Mouse (Mus musculus) ES-E14 (cell line): ENCODE data around the gene Csf2ra. TPM values are rescaled to one million over a fixed set of nuclear protein-coding genes. Genes with fewer than 3 reads are reported as not detected.
"Not testable (repeated sequence)": the region's sequence is repeated elsewhere in the genome, so short reads cannot be mapped to it uniquely, and the experiment has no call there.

ENCODE experiments used
- DNase-seq: peaks from one replicate; pipeline ENCODE4 v3.0.0-alpha.2; 2013; ENCODE audit warnings: low read depth, low spot score
- H3K27ac ChIP-seq: 2 replicates; pipeline ENCODE4 v1.5.1; 2012; ENCODE audit warnings: low read depth, mild to moderate bottlenecking, low read length, moderate library complexity, mixed read lengths; ENCODE audit not compliant: poor library complexity, insufficient read depth, severe bottlenecking
- H3K36me3 ChIP-seq: 2 replicates; pipeline ENCODE4 v1.6.1; 2012; ENCODE audit warnings: mild to moderate bottlenecking, low read length, moderate library complexity, mixed read lengths; ENCODE audit not compliant: control insufficient read depth, poor library complexity, insufficient read depth, severe bottlenecking
- H3K4me1 ChIP-seq, 2 experiments: fragments of 150-350 bp in 1 of 2; sonication (generic) in 1 of 2; 2 replicates each; pipeline ENCODE4 v1.6.1; 2012; ENCODE audit warnings: low read length in 2 of 2, mild to moderate bottlenecking in 1 of 2, mixed read lengths in 1 of 2; ENCODE audit not compliant: control insufficient read depth in 2 of 2, insufficient read depth in 2 of 2, poor library complexity in 1 of 2
- H3K4me3 ChIP-seq, 2 experiments: fragments of 150-350 bp in 1 of 2; sonication (generic) in 1 of 2; 2 replicates each; pipeline ENCODE4 v1.5.1; 2012; ENCODE audit warnings: low read length in 2 of 2, low read depth in 1 of 2, mild to moderate bottlenecking in 1 of 2, mixed read lengths in 1 of 2; ENCODE audit not compliant: insufficient read depth in 1 of 2, poor library complexity in 1 of 2, severe bottlenecking in 1 of 2
- H3K9ac ChIP-seq: 2 replicates; pipeline ENCODE4 v1.6.1; 2012; ENCODE audit warnings: low read depth, mild to moderate bottlenecking, low read length, mixed read lengths; ENCODE audit not compliant: poor library complexity, insufficient read depth, severe bottlenecking
- H3K9me3 ChIP-seq: fragments of 150-350 bp; sonication (generic); 2 replicates; pipeline ENCODE4 v1.6.1; 2012; ENCODE audit warnings: low read depth, mild to moderate bottlenecking, low read length; ENCODE audit not compliant: control insufficient read depth, insufficient read depth
- CHD2 ChIP-seq: IDR thresholded peaks from 2 replicates; pipeline ENCODE4 v1.6.1; 2014; ENCODE audit warnings: mild to moderate bottlenecking, low read depth, low read length, inconsistent platforms
- HCFC1 ChIP-seq: IDR thresholded peaks from 2 replicates; pipeline ENCODE4 v1.6.1; 2012; ENCODE audit warnings: low read length, inconsistent platforms, borderline replicate concordance; ENCODE audit not compliant: insufficient read depth
- MAFK ChIP-seq: IDR thresholded peaks from 2 replicates; pipeline ENCODE4 v1.6.1; 2014; ENCODE audit warnings: mild to moderate bottlenecking, low read depth, low read length, inconsistent platforms; ENCODE audit not compliant: insufficient read depth
- ZC3H11A ChIP-seq: IDR thresholded peaks from 2 replicates; pipeline ENCODE4 v1.6.1; 2012; ENCODE audit warnings: low read depth, mild to moderate bottlenecking, inconsistent platforms, low read length, borderline replicate concordance
- ZNF384 ChIP-seq: IDR thresholded peaks from 2 replicates; pipeline ENCODE4 v1.6.1; 2012; ENCODE audit warnings: low read depth, low read length, inconsistent platforms
- in situ Hi-C, 2 experiments: fragments of 600-800 bp; cut with MboI; formaldehyde crosslinking; loops; one replicate each; pipeline ENCODE4 v1.15.1; 2025; ENCODE audit warnings: low sequenced_read_pairs in 2 of 2, inconsistent platforms in 1 of 2; ENCODE audit not compliant: unreplicated experiment in 2 of 2
- total RNA-seq: library from RNA; depleted of rRNA; stranded (reverse); fragments of 300-350 nt; gene quantifications from 2 replicates; pipeline ENCODE4 v1.2.3, GENCODE M21; 2012

The Csf2ra gene
- total RNA-seq, 1 experiment = 17.3 TPM

GRCm38 (mm10) chr19:61261241-61261640, 33.0 kb upstream of the Csf2ra start:
- in situ Hi-C loops = no loop called here
- Histone ChIP-seq H3K36me3 (no peaks in the 10 kb centered on the region), H3K9me3 (no peaks in the 10 kb centered on the region), H3K27ac (no peak overlapping the region), H3K9ac (no peak overlapping the region), H3K4me3 (no peak overlapping the region), H3K4me1 (no peaks in the 10 kb centered on the region)
- DNase-seq = no peak
- TF ChIP-seq MAFK (no peak), CHD2 (no peak), ZC3H11A (no peak), ZNF384 (no peak), HCFC1 (no peak)

- in situ Hi-C loops = no loop called here
- Histone ChIP-seq H3K4me1 (no peaks in the 10 kb centered on the region), H3K9me3 (no peaks in the 10 kb centered on the region), H3K4me3 (peak overlapping the region; percentile 18 to 42; a peak in 2 of 4 replicates), H3K9ac (no peak overlapping the region), H3K27ac (no peak overlapping the region), H3K36me3 (no peaks in the 10 kb centered on the region)
- no peak for DNase-seq
- no peak for TF ChIP-seq ZNF384
Measured at GRCm38 (mm10) chr19:61257733-61258132, 29.5 kb upstream of the Csf2ra start.

- in situ Hi-C loops = no loop called here
- no peaks in the 10 kb centered on the region for H3K36me3 ChIP-seq
- H3K9ac ChIP-seq = no peak overlapping the region
Measured at GRCm38 (mm10) chr19:61256166-61256887, 28.1 kb upstream of the Csf2ra start.

GRCm38 (mm10) chr19:61247334-61247733, 19.1 kb upstream of the Csf2ra start:
- H3K9ac ChIP-seq, H3K36me3 ChIP-seq, H3K4me1 ChIP-seq, DNase-seq, H3K9me3 ChIP-seq, H3K27ac ChIP-seq, in situ Hi-C loops, H3K4me3 ChIP-seq: not testable (repeated sequence)

More at GRCm38 (mm10) chr19:61256166-61256887, 28.1 kb upstream of the Csf2ra start:
- no peak for DNase-seq
- no peaks in the 10 kb centered on the region for H3K9me3 ChIP-seq
- no peak overlapping the region for H3K4me3 ChIP-seq
- no peaks in the 10 kb centered on the region for H3K4me1 ChIP-seq
- TF ChIP-seq ZNF384 (no peak), HCFC1 (no peak), MAFK (no peak), ZC3H11A (no peak), CHD2 (no peak)
- H3K27ac ChIP-seq = no peak overlapping the region

GRCm38 (mm10) chr19:61244721-61245436, 16.6 kb upstream of the Csf2ra start:
- in situ Hi-C loops = no loop called here
- TF ChIP-seq ZNF384 = no peak
- TF ChIP-seq ZC3H11A = no peak
- no peak for TF ChIP-seq MAFK
- TF ChIP-seq CHD2 = no peak
- no peak for TF ChIP-seq HCFC1

More at GRCm38 (mm10) chr19:61244721-61245436, 16.6 kb upstream of the Csf2ra start:
- Histone ChIP-seq H3K4me1 (no peaks in the 10 kb centered on the region), H3K27ac (no peak overlapping the region), H3K4me3 (no peak overlapping the region), H3K36me3 (no peaks in the 10 kb centered on the region), H3K9ac (no peak overlapping the region), H3K9me3 (no peaks in the 10 kb centered on the region)
- DNase-seq = no peak
